Mouse (Mus musculus) thymus, adult 18-20 months (tissue): ENCODE data around the gene Bysl.

Experiments used
- DNase-seq, 2 experiments: peaks; one replicate each; pipeline ENCODE4 v3.0.0; 2022; ENCODE audit warnings: mixed read lengths in 2 of 2

Gene Bysl

GRCm38 (mm10) chr17:47593215-47593853 lies 18.0 kb downstream of the Bysl start:
- peak; percentile 87 to 89 for DNase-seq

GRCm38 (mm10) chr17:47591073-47591472 lies 20.2 kb downstream of the Bysl start:
- DNase-seq: no peak

DNA sequence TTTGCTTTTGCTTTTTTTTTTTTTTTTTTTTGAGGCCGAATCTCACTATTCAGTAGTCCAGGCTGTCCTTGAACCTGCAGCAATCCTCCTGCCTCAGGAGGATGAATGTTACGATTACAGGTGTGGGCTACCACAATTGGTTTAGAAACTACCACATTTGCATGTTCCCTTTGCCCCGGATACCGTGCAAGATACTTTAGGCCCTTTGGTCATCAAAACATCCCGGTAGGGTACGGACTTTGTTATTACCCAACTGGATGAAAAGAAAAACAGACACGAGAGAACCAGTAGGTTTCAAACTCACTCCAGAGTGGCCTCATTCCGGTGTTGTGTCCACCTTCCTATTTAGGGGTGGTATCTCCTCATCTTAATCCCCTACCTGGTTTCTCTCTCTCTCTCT lies 22.8 kb downstream of the Bysl start:
- DNase-seq: no peak

DNA sequence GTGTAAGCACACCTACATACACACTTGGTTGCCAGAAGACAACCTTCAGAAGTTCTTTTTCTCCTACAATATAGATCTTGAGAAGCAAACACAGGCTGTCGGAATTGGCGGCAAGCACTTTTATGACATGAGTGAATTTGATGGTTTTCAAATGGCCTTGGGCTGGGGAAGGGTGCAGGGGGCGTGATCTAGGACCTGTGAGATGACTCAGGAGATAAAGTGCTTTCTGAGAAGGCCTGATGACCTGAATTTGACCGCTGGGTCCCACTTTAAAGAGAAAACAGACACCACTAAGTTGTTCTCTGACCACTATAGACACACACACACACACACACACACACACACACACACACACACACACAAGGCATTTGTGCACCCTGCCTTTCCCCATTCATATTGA lies 30.3 kb downstream of the Bysl start:
- no peak for DNase-seq

GRCm38 (mm10) chr17:47578655-47579054 lies 32.6 kb downstream of the Bysl start:
- DNase-seq: no peak

- DNase-seq: no peak
Measured at GRCm38 (mm10) chr17:47574830-47575229, 36.5 kb downstream of the Bysl start.

GRCm38 (mm10) chr17:47574028-47574427 lies 37.3 kb downstream of the Bysl start:
- no peak for DNase-seq

GRCm38 (mm10) chr17:47572436-47572835 lies 38.9 kb downstream of the Bysl start:
- no peak for DNase-seq

DNA sequence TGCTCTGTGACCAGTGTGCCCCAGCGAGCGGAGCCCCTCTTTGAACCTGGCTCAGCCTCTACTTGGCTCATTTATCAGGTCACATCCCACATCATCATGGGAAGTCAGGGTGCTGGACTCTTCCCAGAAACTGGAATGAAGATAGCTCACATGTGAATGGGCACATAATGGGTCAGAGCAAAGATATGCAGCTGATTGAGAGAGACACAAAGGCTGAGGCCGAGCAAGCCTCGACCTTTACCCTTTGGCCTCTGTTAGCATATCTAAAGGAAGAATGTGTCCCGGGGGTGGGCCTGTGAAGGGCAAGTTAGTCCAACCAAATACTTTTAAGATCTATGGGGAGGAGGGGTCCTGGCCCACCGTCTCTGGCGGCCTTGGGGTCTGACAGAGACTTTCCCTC lies 39.7 kb downstream of the Bysl start:
- no peak for DNase-seq

GRCm38 (mm10) chr17:47568951-47569527 lies 42.3 kb downstream of the Bysl start:
- DNase-seq: no peak

DNA sequence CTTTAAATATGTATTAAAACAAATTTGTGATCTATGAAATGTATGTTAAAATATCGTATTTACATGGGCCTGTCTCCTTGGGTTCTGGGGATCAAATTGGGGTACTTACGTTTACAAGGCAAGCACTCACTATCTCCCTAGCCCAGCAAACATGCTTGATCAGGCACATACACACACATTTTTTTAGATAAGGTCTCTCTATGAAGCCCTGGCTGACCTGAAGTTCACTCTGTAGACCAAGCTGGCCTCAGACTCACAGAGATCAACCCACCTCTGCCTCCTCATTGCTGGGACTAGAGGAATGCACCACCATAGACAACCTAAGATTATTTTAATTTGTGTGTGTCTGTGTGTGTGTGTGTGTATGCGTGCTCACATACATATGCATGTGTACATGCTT lies 42.9 kb downstream of the Bysl start:
- no peak for DNase-seq

DNA sequence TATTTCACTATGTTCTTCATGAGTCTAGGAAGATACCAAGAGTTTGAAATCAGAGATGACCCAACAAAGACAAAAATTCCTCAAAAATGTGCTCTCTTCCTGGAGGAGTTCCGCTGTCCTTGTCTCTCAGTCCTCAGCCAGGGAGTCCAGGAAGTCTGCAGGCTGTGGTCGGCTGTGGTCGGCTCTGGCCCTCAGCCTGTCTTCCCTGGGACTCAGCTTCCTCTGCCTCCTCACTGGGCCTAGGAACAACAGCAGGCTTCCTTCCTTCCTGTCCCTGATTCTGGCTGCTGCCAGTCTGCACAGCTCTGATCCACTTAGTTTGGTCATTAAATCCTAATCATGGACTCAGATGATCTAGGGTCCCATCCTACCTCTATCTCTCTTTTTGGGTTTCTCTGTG lies 44.0 kb downstream of the Bysl start:
- no peak for DNase-seq

- DNase-seq: no peak
Measured at GRCm38 (mm10) chr17:47566133-47566532, 45.2 kb downstream of the Bysl start.

DNA sequence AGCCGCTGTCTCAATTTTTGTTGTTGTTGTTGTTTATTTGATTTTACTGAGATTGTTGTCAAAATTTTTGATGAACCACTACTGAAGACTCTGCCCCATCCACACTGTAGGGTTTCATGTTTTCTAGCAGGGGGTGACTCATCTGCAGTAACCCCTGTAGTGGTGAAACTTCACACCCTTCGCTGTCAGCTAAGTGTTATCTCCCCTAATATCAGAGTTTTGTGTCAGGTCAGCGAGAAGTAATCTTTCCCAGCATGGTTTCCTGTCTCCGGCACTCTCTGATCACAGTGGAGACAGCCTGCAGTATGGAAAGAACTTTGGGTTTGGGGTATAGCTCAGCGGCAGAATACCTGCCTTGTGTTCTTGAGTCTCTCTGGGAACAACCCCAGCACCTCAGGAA lies 46.7 kb downstream of the Bysl start:
- no peak for DNase-seq

DNA sequence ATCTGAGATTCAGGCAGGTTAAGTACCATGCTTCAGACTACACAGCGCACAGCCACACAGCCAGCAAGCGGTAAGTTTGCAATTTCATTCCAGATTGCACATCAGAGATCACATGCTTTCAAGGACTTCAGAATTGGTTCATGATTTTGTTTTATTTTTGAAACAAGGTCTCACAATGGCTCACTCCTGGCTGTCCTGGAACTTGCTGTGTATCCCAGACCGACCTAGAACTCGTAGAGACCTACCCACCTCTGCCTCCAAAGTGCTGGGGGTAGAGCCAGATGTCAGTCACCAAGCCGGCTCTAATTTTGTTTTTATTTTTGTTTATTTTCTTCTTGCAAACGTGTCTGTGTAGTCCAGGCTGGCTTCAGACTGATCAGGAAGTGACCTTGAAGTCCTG lies 48.4 kb downstream of the Bysl start:
- DNase-seq: no peak

DNA sequence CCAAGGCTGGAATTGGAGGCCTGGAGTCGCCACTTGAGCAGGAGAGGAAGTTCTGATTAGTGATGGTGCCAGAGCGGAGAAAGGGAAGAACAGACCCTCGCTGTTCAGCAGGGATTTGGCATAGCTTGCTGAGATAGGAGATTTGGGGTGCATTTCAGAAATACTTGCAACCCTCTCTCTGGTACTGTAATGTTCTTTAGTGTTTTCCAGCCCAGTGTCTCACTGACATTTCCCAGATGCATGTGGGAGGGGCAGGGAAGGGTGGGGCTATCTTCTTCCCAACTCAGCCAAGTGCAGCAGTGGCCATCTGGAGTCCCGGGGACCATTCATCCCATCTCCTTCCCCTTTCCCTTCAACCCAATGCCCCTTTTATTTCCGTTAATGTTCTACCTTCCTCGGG lies 51.6 kb downstream of the Bysl start:
- no peak for DNase-seq

- DNase-seq: no peak
Measured at GRCm38 (mm10) chr17:47557179-47557578, 54.1 kb downstream of the Bysl start.

DNA sequence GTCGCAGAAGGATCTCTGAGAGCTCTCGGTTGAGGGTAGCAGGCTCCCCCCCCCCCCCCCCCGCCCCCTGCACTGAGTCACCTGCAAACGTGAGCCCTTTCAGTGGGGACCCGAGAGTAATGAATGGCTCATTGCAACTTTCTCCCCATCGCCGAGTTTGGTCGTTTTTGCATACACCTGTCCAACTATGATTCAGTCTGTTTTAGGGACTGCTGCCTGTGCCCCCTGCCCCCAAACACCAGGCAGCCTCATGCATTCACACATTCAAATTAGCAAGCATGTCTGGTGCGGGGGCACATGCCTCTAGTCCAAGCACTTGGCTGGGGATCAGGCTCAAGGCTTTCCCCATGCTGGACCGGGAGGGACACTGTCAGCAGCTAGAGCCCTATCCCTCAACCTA lies 56.7 kb downstream of the Bysl start:
- DNase-seq: no peak

DNA sequence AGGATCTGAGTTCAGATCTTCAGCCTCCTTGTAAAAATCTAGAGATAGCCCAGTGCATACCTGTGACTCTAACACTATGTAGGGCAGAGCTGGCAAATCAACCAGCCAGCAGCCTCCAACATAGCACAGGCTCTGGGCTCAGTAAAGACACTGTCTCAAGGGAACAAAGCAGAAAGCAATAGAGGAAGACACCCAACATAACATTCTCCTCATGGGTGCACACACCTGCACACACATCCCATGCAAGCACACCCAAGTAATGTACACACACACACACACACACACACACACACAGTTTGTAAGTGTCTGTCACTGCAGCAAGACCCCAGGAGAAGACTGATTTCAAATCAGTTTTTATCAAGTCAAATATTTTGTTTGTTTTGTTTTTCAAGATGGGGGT lies 58.3 kb downstream of the Bysl start:
- DNase-seq: no peak

DNA sequence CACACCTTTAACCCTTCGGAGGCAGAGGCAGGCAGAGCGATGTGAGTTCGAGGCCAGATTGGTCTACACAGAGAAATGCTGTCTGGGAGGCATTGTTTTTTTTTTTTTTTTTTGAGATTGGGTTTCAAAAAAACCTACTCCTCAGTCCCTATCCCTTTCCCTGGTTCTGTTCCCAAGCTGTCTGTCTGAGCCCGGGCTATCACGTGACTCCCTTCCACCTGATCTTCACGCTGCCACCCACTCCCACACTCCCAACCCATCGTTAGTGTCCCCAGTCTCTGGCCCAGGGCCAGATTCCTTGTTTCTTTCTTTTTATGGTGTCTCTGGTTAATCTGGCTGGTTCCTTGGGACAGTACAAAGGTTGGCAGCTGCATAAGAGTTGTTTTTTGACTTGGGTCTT lies 60.2 kb downstream of the Bysl start:
- no peak for DNase-seq
